Mouse (Mus musculus): ENCODE results near the gene Atp10a. TPM values are rescaled to one million over a fixed set of nuclear protein-coding genes. Genes with fewer than 3 reads are reported as not detected.

Atp10a gene
- polyA plus RNA-seq, 1 experiment from 2014 or later: 1.4 TPM

DNA sequence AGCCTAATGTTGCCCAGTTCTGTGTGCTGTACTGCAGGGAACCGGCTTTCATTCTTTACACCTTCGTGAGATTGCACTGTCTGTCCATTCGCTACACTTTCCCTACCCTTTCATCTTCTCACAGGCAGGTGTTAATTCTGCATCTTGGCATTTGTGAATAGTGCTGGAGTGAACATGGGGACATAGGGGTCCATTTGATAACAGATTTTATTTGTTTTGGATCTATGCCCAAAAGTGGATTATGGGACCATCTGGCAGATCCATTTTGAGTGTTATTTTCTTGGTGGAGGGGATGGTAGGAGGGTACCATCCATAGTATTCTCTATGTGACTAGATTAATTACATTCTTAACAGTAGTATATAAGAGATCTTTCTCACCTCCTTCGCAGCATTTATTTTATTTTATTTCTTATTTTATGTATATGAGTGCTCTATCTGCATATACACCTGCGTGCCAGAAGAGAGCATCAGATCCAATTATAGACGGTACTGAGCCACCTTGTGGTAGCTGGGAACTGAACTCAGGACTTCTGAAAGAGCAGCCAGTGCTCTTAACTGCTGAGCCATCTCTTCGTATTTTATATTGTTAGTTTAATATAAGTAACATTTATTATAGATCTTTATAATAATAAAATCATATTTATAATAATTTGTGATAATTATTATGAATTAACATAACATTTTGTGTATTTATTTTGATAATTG, 42.9 kb downstream of the Atp10a start:
- no peak overlapping the region for H3K4me2 ChIP-seq (ENCODE audit: low read length)
- no peak overlapping the region for H3K4me3 ChIP-seq (replicated peaks; ENCODE audit: low read length)
- no peaks in the 10 kb centered on the region for H3K27me3 ChIP-seq (replicated peaks; ENCODE audit: control insufficient read depth, insufficient read depth, low read length)
- WGBS: 73% methylated on average over 7 of the region's 7 CpGs
- no peaks in the 10 kb centered on the region for H3K36me3 ChIP-seq (ENCODE audit: control insufficient read depth, insufficient read depth)
- H3K27ac ChIP-seq (ENCODE audit: low read length): no peak overlapping the region
- no peak overlapping the region for H3K9ac ChIP-seq (replicated peaks; ENCODE audit: low read depth, low read length)
- ATAC-seq: peak; percentile 70
- peaks cover 2% of the 10 kb centered on the region; the same call in 1 of the 2 replicates for H3K4me1 ChIP-seq (replicated peaks; ENCODE audit: control insufficient read depth, insufficient read depth, low read length)
- H3K9me3 ChIP-seq (ENCODE audit: control insufficient read depth, low read length): no peaks in the 10 kb centered on the region

DNA sequence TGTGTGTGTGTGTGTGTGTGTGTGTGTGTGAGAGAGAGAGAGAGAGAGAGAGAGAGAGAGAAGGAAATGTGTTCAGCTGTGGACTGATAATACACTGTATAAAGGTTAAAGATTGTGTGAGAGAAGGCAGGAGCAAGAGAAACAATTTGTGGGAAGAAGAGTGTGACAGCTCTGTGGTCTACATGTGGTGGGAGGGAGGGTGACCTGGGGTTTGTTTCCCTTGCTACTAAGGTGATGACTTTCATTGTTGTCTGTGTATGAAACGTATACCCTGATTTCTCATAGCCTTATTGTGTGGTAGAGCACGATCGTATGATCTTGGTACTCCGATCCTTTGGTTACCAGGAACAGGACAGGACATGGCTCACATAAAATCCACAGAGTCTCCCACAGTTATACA, 45.3 kb downstream of the Atp10a start:
- 94% methylated on average over 4 of the region's 4 CpGs for WGBS
- H3K9ac ChIP-seq (replicated peaks; ENCODE audit: low read depth, low read length): no peak overlapping the region
- ATAC-seq: no peak
- H3K36me3 ChIP-seq (ENCODE audit: control insufficient read depth, insufficient read depth): no peaks in the 10 kb centered on the region
- H3K27me3 ChIP-seq (replicated peaks; ENCODE audit: control insufficient read depth, insufficient read depth, low read length): no peaks in the 10 kb centered on the region
- no peaks in the 10 kb centered on the region for H3K9me3 ChIP-seq (ENCODE audit: control insufficient read depth, low read length)
- H3K4me3 ChIP-seq (replicated peaks; ENCODE audit: low read length): no peak overlapping the region
- no peak overlapping the region for H3K27ac ChIP-seq (ENCODE audit: low read length)
- H3K4me1 ChIP-seq (replicated peaks; ENCODE audit: control insufficient read depth, insufficient read depth, low read length): peaks cover 2% of the 10 kb centered on the region; the same call in 1 of the 2 replicates
- H3K4me2 ChIP-seq (ENCODE audit: low read length): no peak overlapping the region

GRCm38 (mm10) chr7:58705158-58705557, 49.2 kb downstream of the Atp10a start:
- no peak for ATAC-seq
- Histone ChIP-seq H3K4me1 (replicated peaks; ENCODE audit: control insufficient read depth, insufficient read depth, low read length) (no peaks in the 10 kb centered on the region), H3K4me2 (ENCODE audit: low read length) (no peak overlapping the region), H3K4me3 (replicated peaks; ENCODE audit: low read length) (no peak overlapping the region), H3K27ac (ENCODE audit: low read length) (no peak overlapping the region), H3K27me3 (replicated peaks; ENCODE audit: control insufficient read depth, insufficient read depth, low read length) (no peaks in the 10 kb centered on the region), H3K36me3 (ENCODE audit: control insufficient read depth, insufficient read depth) (no peaks in the 10 kb centered on the region), H3K9ac (replicated peaks; ENCODE audit: low read depth, low read length) (no peak overlapping the region), H3K9me3 (ENCODE audit: control insufficient read depth, low read length) (no peaks in the 10 kb centered on the region)
- 95% methylated on average over 3 of the region's 3 CpGs for WGBS

GRCm38 (mm10) chr7:58709306-58709705, 53.3 kb downstream of the Atp10a start:
- Histone ChIP-seq H3K9me3 (ENCODE audit: control insufficient read depth, low read length) (no peaks in the 10 kb centered on the region), H3K36me3 (ENCODE audit: control insufficient read depth, insufficient read depth) (no peaks in the 10 kb centered on the region), H3K27me3 (replicated peaks; ENCODE audit: control insufficient read depth, insufficient read depth, low read length) (no peaks in the 10 kb centered on the region), H3K4me1 (replicated peaks; ENCODE audit: control insufficient read depth, insufficient read depth, low read length) (no peaks in the 10 kb centered on the region), H3K27ac (ENCODE audit: low read length) (no peak overlapping the region), H3K4me3 (replicated peaks; ENCODE audit: low read length) (no peak overlapping the region), H3K4me2 (ENCODE audit: low read length) (no peak overlapping the region), H3K9ac (replicated peaks; ENCODE audit: low read depth, low read length) (no peak overlapping the region)
- WGBS: 84% methylated on average over 3 of the region's 3 CpGs
- ATAC-seq: no peak

GRCm38 (mm10) chr7:58710312-58710711, 54.3 kb downstream of the Atp10a start:
- WGBS: 91% methylated on average over 1 of the region's 1 CpGs
- ATAC-seq: no peak
- Histone ChIP-seq H3K36me3 (ENCODE audit: control insufficient read depth, insufficient read depth) (no peaks in the 10 kb centered on the region), H3K4me3 (replicated peaks; ENCODE audit: low read length) (no peak overlapping the region), H3K27me3 (replicated peaks; ENCODE audit: control insufficient read depth, insufficient read depth, low read length) (no peaks in the 10 kb centered on the region), H3K4me1 (replicated peaks; ENCODE audit: control insufficient read depth, insufficient read depth, low read length) (no peaks in the 10 kb centered on the region), H3K27ac (ENCODE audit: low read length) (no peak overlapping the region), H3K9ac (replicated peaks; ENCODE audit: low read depth, low read length) (no peak overlapping the region), H3K9me3 (ENCODE audit: control insufficient read depth, low read length) (no peaks in the 10 kb centered on the region), H3K4me2 (ENCODE audit: low read length) (no peak overlapping the region)

DNA sequence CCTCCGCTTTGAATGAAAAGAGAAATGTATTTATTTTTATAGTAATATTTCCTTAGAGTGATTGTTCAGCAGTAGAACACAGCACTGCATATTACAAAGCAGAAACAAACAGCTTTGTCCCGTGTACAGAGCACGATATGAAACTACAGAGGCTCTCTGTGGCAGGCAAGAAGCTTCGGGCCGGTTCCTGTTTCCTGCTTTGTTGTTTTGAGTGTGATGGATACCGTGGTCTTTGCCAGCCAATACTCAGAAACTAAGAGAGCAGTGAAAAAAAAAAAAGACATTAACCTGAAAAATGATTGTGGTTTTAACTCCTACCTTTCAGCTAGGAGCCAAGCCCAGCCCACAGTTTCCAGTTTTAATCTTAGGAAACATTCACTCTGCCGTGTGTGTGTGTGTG, 55.8 kb downstream of the Atp10a start:
- no peaks in the 10 kb centered on the region for H3K9me3 ChIP-seq (ENCODE audit: control insufficient read depth, low read length)
- no peak for ATAC-seq
- no peak overlapping the region for H3K27ac ChIP-seq (ENCODE audit: low read length)
- no peak overlapping the region for H3K9ac ChIP-seq (replicated peaks; ENCODE audit: low read depth, low read length)
- H3K4me2 ChIP-seq (ENCODE audit: low read length): no peak overlapping the region
- no peaks in the 10 kb centered on the region for H3K27me3 ChIP-seq (replicated peaks; ENCODE audit: control insufficient read depth, insufficient read depth, low read length)
- H3K4me3 ChIP-seq (replicated peaks; ENCODE audit: low read length): no peak overlapping the region
- H3K36me3 ChIP-seq (ENCODE audit: control insufficient read depth, insufficient read depth): no peaks in the 10 kb centered on the region
- no peaks in the 10 kb centered on the region for H3K4me1 ChIP-seq (replicated peaks; ENCODE audit: control insufficient read depth, insufficient read depth, low read length)
- WGBS: 93% methylated on average over 7 of the region's 7 CpGs

DNA sequence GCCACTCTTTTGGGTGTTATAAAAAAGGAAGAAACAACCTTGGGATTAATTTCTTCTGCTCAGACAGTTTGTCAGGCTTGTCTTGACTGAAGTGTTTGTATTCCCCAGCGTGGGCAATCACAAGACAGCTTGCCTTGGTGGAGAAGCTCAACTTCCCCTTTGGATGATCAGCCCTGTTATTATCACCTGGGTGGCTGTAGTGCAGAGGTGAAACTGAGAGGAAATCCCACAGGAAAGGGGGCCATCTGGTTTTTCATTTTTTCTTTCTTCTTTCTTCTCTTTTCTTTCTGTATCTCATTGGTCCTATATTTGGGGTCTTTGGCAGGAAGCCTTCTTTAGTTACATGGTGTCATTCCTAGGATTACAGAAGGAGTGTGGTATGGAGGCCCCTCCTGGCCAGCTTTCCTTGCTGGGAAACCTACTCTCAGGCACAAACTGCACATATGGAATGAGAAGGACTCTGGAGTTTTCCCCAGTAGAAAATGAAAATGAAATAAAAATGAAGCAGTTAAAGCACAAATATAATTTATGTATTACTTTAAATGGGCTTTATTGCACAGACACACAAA, 59.7 kb downstream of the Atp10a start:
- Histone ChIP-seq H3K9me3 (ENCODE audit: control insufficient read depth, low read length) (no peaks in the 10 kb centered on the region), H3K36me3 (ENCODE audit: control insufficient read depth, insufficient read depth) (no peaks in the 10 kb centered on the region), H3K9ac (replicated peaks; ENCODE audit: low read depth, low read length) (no peak overlapping the region), H3K4me1 (replicated peaks; ENCODE audit: control insufficient read depth, insufficient read depth, low read length) (no peaks in the 10 kb centered on the region), H3K27me3 (replicated peaks; ENCODE audit: control insufficient read depth, insufficient read depth, low read length) (no peaks in the 10 kb centered on the region), H3K27ac (ENCODE audit: low read length) (no peak overlapping the region), H3K4me3 (replicated peaks; ENCODE audit: low read length) (no peak overlapping the region), H3K4me2 (ENCODE audit: low read length) (no peak overlapping the region)
- 75% methylated on average over 1 of the region's 1 CpGs for WGBS
- ATAC-seq: no peak

- no peaks in the 10 kb centered on the region for H3K27me3 ChIP-seq (replicated peaks; ENCODE audit: control insufficient read depth, insufficient read depth, low read length)
- H3K9ac ChIP-seq (replicated peaks; ENCODE audit: low read depth, low read length): no peak overlapping the region
- 92% methylated on average over 3 of the region's 3 CpGs for WGBS
- H3K9me3 ChIP-seq (ENCODE audit: control insufficient read depth, low read length): no peaks in the 10 kb centered on the region
- no peaks in the 10 kb centered on the region for H3K4me1 ChIP-seq (replicated peaks; ENCODE audit: control insufficient read depth, insufficient read depth, low read length)
- no peak for ATAC-seq
- no peak overlapping the region for H3K27ac ChIP-seq (ENCODE audit: low read length)
- H3K4me3 ChIP-seq (replicated peaks; ENCODE audit: low read length): no peak overlapping the region
- no peaks in the 10 kb centered on the region for H3K36me3 ChIP-seq (ENCODE audit: control insufficient read depth, insufficient read depth)
- no peak overlapping the region for H3K4me2 ChIP-seq (ENCODE audit: low read length)
Measured at GRCm38 (mm10) chr7:58716626-58717025, 60.7 kb downstream of the Atp10a start.

- Histone ChIP-seq H3K4me3 (replicated peaks; ENCODE audit: low read length) (no peak overlapping the region), H3K4me2 (ENCODE audit: low read length) (no peak overlapping the region), H3K36me3 (ENCODE audit: control insufficient read depth, insufficient read depth) (no peaks in the 10 kb centered on the region), H3K27ac (ENCODE audit: low read length) (no peak overlapping the region), H3K9me3 (ENCODE audit: control insufficient read depth, low read length) (no peaks in the 10 kb centered on the region), H3K27me3 (replicated peaks; ENCODE audit: control insufficient read depth, insufficient read depth, low read length) (no peaks in the 10 kb centered on the region), H3K9ac (replicated peaks; ENCODE audit: low read depth, low read length) (no peak overlapping the region), H3K4me1 (replicated peaks; ENCODE audit: control insufficient read depth, insufficient read depth, low read length) (no peaks in the 10 kb centered on the region)
- 62% methylated on average over 2 of the region's 2 CpGs for WGBS
- 0 out of 2 replicates have a peak, but pooled peaks have one; percentile 43 for ATAC-seq
Measured at GRCm38 (mm10) chr7:58718556-58718955, 62.6 kb downstream of the Atp10a start.
